Mouse (Mus musculus) intestine, embryonic 15.5 days (tissue): ENCODE measurements around the gene Nutm1. TPM values are rescaled to one million over a fixed set of nuclear protein-coding genes. Genes with fewer than 3 reads are reported as not detected.

Experiments used
- ATAC-seq: fragments of 200-750 bp; cut with Nextera tagmentation; 2 replicates; pipeline ENCODE4 v1.8.0; 2017; ENCODE audit warnings: moderate TSS enrichment, moderate library complexity
- H3K27ac ChIP-seq: fragments of 300-500 bp; sonication (generic); 2 replicates; pipeline ENCODE4 v1.5.1; 2015; ENCODE audit warnings: mild to moderate bottlenecking, inconsistent platforms
- H3K27me3 ChIP-seq: fragments of 300-500 bp; sonication (generic); replicated peaks from 2 replicates; pipeline ENCODE4 v1.6.1; 2015; ENCODE audit warnings: inconsistent platforms
- H3K36me3 ChIP-seq: fragments of 300-500 bp; sonication (generic); 2 replicates; pipeline ENCODE4 v1.6.1; 2015; ENCODE audit warnings: inconsistent platforms
- H3K4me1 ChIP-seq: fragments of 300-500 bp; sonication (generic); replicated peaks from 2 replicates; pipeline ENCODE4 v1.6.1; 2015; ENCODE audit warnings: inconsistent platforms
- H3K4me2 ChIP-seq: fragments of 300-500 bp; sonication (generic); replicated peaks from 2 replicates; pipeline ENCODE4 v1.6.1; 2015; ENCODE audit warnings: mild to moderate bottlenecking, inconsistent platforms
- H3K4me3 ChIP-seq: fragments of 300-500 bp; sonication (generic); replicated peaks from 2 replicates; pipeline ENCODE4 v1.5.1; 2015; ENCODE audit warnings: inconsistent platforms
- H3K9ac ChIP-seq: fragments of 300-500 bp; sonication (generic); 2 replicates; pipeline ENCODE4 v1.6.1; 2015; ENCODE audit warnings: inconsistent platforms
- H3K9me3 ChIP-seq: fragments of 300-500 bp; sonication (generic); 2 replicates; pipeline ENCODE4 v1.6.1; 2016; ENCODE audit warnings: inconsistent platforms
- WGBS: fragments of 180-500 bp; shearing (Covaris S2); methylation state at CpG from one replicate; pipeline ENCODE4 v1.1.7; 2015; 5-methylcytosine and 5-hydroxymethylcytosine counted together
- polyA plus RNA-seq: library from polyadenylated mRNA; unstranded; fragments of >200 nt; fragmentation: Nextera tagmentation; extraction: Ambion mirVana; gene quantifications from 2 replicates; pipeline ENCODE4 v1.2.1, GENCODE M21; 2015

Gene Nutm1
- polyA plus RNA-seq, 1 experiment from 2014 or later: not detected

GRCm38 (mm10) chr2:112273474-112273873, 14.4 kb upstream of the Nutm1 start:
- Histone ChIP-seq H3K4me1 (no peaks in the 10 kb centered on the region), H3K4me3 (no peak overlapping the region), H3K27me3 (no peaks in the 10 kb centered on the region), H3K9me3 (no peaks in the 10 kb centered on the region), H3K9ac (no peak overlapping the region), H3K4me2 (no peak overlapping the region), H3K27ac (no peak overlapping the region), H3K36me3 (no peaks in the 10 kb centered on the region)
- WGBS: 81% methylated on average over 6 of the region's 6 CpGs
- ATAC-seq: no peak

GRCm38 (mm10) chr2:112272909-112273308, 13.8 kb upstream of the Nutm1 start:
- H3K4me1 ChIP-seq: no peaks in the 10 kb centered on the region
- no peak overlapping the region for H3K4me2 ChIP-seq
- no peak overlapping the region for H3K9ac ChIP-seq
- H3K36me3 ChIP-seq: no peaks in the 10 kb centered on the region
- no peak overlapping the region for H3K4me3 ChIP-seq
- ATAC-seq: no peak
- H3K27me3 ChIP-seq: no peaks in the 10 kb centered on the region
- no peaks in the 10 kb centered on the region for H3K9me3 ChIP-seq
- H3K27ac ChIP-seq: no peak overlapping the region
- 86% methylated on average over 2 of the region's 2 CpGs for WGBS

- Histone ChIP-seq H3K27me3 (no peaks in the 10 kb centered on the region), H3K4me1 (peaks cover 10% of the 10 kb centered on the region; the same call in 1 of the 2 replicates), H3K27ac (no peak overlapping the region), H3K36me3 (no peaks in the 10 kb centered on the region), H3K9me3 (no peaks in the 10 kb centered on the region), H3K4me3 (no peak overlapping the region), H3K9ac (no peak overlapping the region), H3K4me2 (no peak overlapping the region)
- WGBS: 90% methylated on average over 2 of the region's 2 CpGs
- ATAC-seq: no peak
Measured at GRCm38 (mm10) chr2:112270011-112270410, 10.9 kb upstream of the Nutm1 start.

GRCm38 (mm10) chr2:112267547-112268269, 8.6 kb upstream of the Nutm1 start:
- H3K9ac ChIP-seq: no peak overlapping the region
- peak overlapping the region; percentile 84; the same call in 1 of the 2 replicates for H3K4me2 ChIP-seq
- H3K4me3 ChIP-seq: 0 out of 2 replicates have a peak overlapping the region, but pooled peaks have one; percentile 81
- no peaks in the 10 kb centered on the region for H3K9me3 ChIP-seq
- no peaks in the 10 kb centered on the region for H3K27me3 ChIP-seq
- no peak for ATAC-seq
- 73% methylated on average over 8 of the region's 8 CpGs for WGBS
- no peak overlapping the region for H3K27ac ChIP-seq
- no peaks in the 10 kb centered on the region for H3K36me3 ChIP-seq
- H3K4me1 ChIP-seq: peaks cover 14% of the 10 kb centered on the region

GRCm38 (mm10) chr2:112266780-112267179, 7.7 kb upstream of the Nutm1 start:
- peaks cover 14% of the 10 kb centered on the region for H3K4me1 ChIP-seq
- H3K27me3 ChIP-seq: no peaks in the 10 kb centered on the region
- H3K9me3 ChIP-seq: no peaks in the 10 kb centered on the region
- no peak for ATAC-seq
- H3K9ac ChIP-seq: no peak overlapping the region
- H3K4me2 ChIP-seq: peak overlapping the region; percentile 84
- 36% methylated on average over 10 of the region's 10 CpGs for WGBS
- peak overlapping the region; percentile 48; the same call in 1 of the 2 replicates for H3K27ac ChIP-seq
- H3K4me3 ChIP-seq: peak overlapping the region; percentile 81
- no peaks in the 10 kb centered on the region for H3K36me3 ChIP-seq

GRCm38 (mm10) chr2:112266242-112266592, 7.1 kb upstream of the Nutm1 start, which contains the start of gene Gm21985:
TSS of gene Gm21985 (plus strand) at chr2:112266314.
- H3K9me3 ChIP-seq: no peaks in the 10 kb centered on the region
- peak within 1 kb of the TSS; percentile 81 for H3K4me3 ChIP-seq
- H3K27me3 ChIP-seq: no peaks in the 10 kb centered on the region
- peaks cover 14% of the 10 kb centered on the region for H3K4me1 ChIP-seq
- WGBS: 2% methylated on average over 11 of the region's 11 CpGs
- peak; percentile 34 for ATAC-seq
- peak within 1 kb of the TSS; percentile 84 for H3K4me2 ChIP-seq
- H3K36me3 ChIP-seq: no peaks in the 10 kb centered on the region
- H3K9ac ChIP-seq: peak within 1 kb of the TSS; percentile 68
- peak within 1 kb of the TSS; percentile 81 for H3K27ac ChIP-seq

GRCm38 (mm10) chr2:112265448-112266241, 6.6 kb upstream of the Nutm1 start, which contains the start of gene Slc12a6:
TSS of gene Slc12a6 (plus strand) at chr2:112265825.
- no peaks in the 10 kb centered on the region for H3K36me3 ChIP-seq
- peak; percentile 96 for ATAC-seq
- peaks cover 14% of the 10 kb centered on the region for H3K4me1 ChIP-seq
- H3K9ac ChIP-seq: peak within 1 kb of the TSS; percentile 68
- no peaks in the 10 kb centered on the region for H3K9me3 ChIP-seq
- WGBS: under 1% methylated on average over 85 of the region's 85 CpGs
- H3K4me2 ChIP-seq: peak within 1 kb of the TSS; percentile 84
- no peaks in the 10 kb centered on the region for H3K27me3 ChIP-seq
- H3K4me3 ChIP-seq: peak within 1 kb of the TSS; percentile 81
- H3K27ac ChIP-seq: peak within 1 kb of the TSS; percentile 81

- Histone ChIP-seq H3K27me3 (no peaks in the 10 kb centered on the region), H3K4me2 (no peak overlapping the region), H3K9me3 (no peaks in the 10 kb centered on the region), H3K9ac (no peak overlapping the region), H3K4me3 (no peak overlapping the region), H3K27ac (no peak overlapping the region), H3K36me3 (no peaks in the 10 kb centered on the region), H3K4me1 (peaks cover 14% of the 10 kb centered on the region)
- ATAC-seq: no peak
- 72% methylated on average over 4 of the region's 4 CpGs for WGBS
Measured at GRCm38 (mm10) chr2:112264364-112264763, 5.3 kb upstream of the Nutm1 start.

- no peaks in the 10 kb centered on the region for H3K9me3 ChIP-seq
- H3K9ac ChIP-seq: peak overlapping the region; percentile 52
- WGBS: 22% methylated on average over 4 of the region's 4 CpGs
- peak overlapping the region; percentile 70; the same call in 1 of the 2 replicates for H3K27ac ChIP-seq
- no peak for ATAC-seq
- no peaks in the 10 kb centered on the region for H3K27me3 ChIP-seq
- peak overlapping the region; percentile 60 for H3K4me3 ChIP-seq
- H3K4me2 ChIP-seq: peak overlapping the region; percentile 69
- H3K4me1 ChIP-seq: peaks cover 14% of the 10 kb centered on the region
- no peaks in the 10 kb centered on the region for H3K36me3 ChIP-seq
Measured at GRCm38 (mm10) chr2:112262779-112263295, 3.7 kb upstream of the Nutm1 start.

GRCm38 (mm10) chr2:112261748-112262653, 2.9 kb upstream of the Nutm1 start, which contains the start of gene Nop10:
TSS of gene Nop10 (plus strand) at chr2:112261926.
- H3K4me2 ChIP-seq: peak within 1 kb of the TSS; percentile 69
- H3K36me3 ChIP-seq: no peaks in the 10 kb centered on the region
- H3K27ac ChIP-seq: peak within 1 kb of the TSS; percentile 70
- WGBS: under 1% methylated on average over 36 of the region's 36 CpGs
- peak; percentile 69 for ATAC-seq
- no peaks in the 10 kb centered on the region for H3K9me3 ChIP-seq
- H3K4me3 ChIP-seq: peak within 1 kb of the TSS; percentile 60
- H3K27me3 ChIP-seq: no peaks in the 10 kb centered on the region
- H3K4me1 ChIP-seq: peaks cover 13% of the 10 kb centered on the region
- peak within 1 kb of the TSS; percentile 52 for H3K9ac ChIP-seq

GRCm38 (mm10) chr2:112254675-112255515, 4.2 kb downstream of the Nutm1 start:
- 49% methylated on average over 7 of the region's 7 CpGs for WGBS
- Histone ChIP-seq H3K9me3 (no peaks in the 10 kb centered on the region), H3K9ac (no peak overlapping the region), H3K27ac (0 out of 2 replicates have a peak overlapping the region, but pooled peaks have one; percentile 7), H3K4me1 (peaks cover 3% of the 10 kb centered on the region; the same call in 1 of the 2 replicates), H3K36me3 (no peaks in the 10 kb centered on the region), H3K27me3 (no peaks in the 10 kb centered on the region), H3K4me3 (no peak overlapping the region), H3K4me2 (no peak overlapping the region)
- ATAC-seq: peak; percentile 84
